ENCODE assay signal across 8 mouse cellular contexts in genomic region chr3:152210728-152211391, GRCm38 (mm10). TPM values are rescaled to one million over a fixed set of nuclear protein-coding genes. Genes with fewer than 3 reads are reported as not detected.
A peak's percentile ranks its signal among the peaks of the same experiment; 100 is the strongest.
DNase-seq lines count a peak whose midpoint lies in the region; ATAC-seq lines count a peak whose summit lies in the region.

No protein-coding gene starts in this region.

- no peaks in the 10 kb centered on the region for H3K27me3 ChIP-seq in hindbrain, embryonic 10.5 days (ENCODE audit: insufficient read depth, poor library complexity, severe bottlenecking)

- H3K9me3 ChIP-seq in hindbrain, embryonic 10.5 days = no peaks in the 10 kb centered on the region

- peaks cover 43% of the 10 kb centered on the region for H3K36me3 ChIP-seq in hindbrain, embryonic 10.5 days

- H3K4me1 ChIP-seq in hindbrain, embryonic 10.5 days (replicated peaks) = peaks cover 37% of the 10 kb centered on the region

- peak overlapping the region; percentile 99 for H3K4me3 ChIP-seq in hindbrain, embryonic 10.5 days

- WGBS in hindbrain, embryonic 10.5 days = under 1% methylated on average over 68 of the region's 68 CpGs

- peak overlapping the region; percentile 100 for H3K27ac ChIP-seq in hindbrain, embryonic 10.5 days

- DNase-seq in MEL-GATA-1-ER (ENCODE audit: extremely low read depth, low read depth) = peak; percentile 30
- peak; percentile 71 for DNase-seq in cerebellum, adult 9-10 months
- peak; percentile 72 for DNase-seq in hindbrain, embryonic 10.5 days (ENCODE audit: low spot score)
- DNase-seq in layer of hippocampus, postnatal 14 days (ENCODE audit: low spot score in 2 of 2) = peak; percentile 69 to 71
- peak; percentile 44 for DNase-seq in lung, postnatal 25 days (ENCODE audit: low spot score)
- peak; percentile 84 for DNase-seq in retina, postnatal 1 day
- DNase-seq in thymus, postnatal 4 days = peak; percentile 85

- ATAC-seq in frontal cortex, adult (ENCODE audit: low TSS enrichment) = peak; percentile 41

RNA-seq across cellular contexts. Expression of gene Fubp1, which starts 0.6 kb away (rescaled TPM):
- 321 and 408 TPM in 2 replicates for polyA plus RNA-seq in hindbrain, embryonic 10.5 days (2016; fragmentation: Nextera tagmentation; extraction: Ambion mirVana)
- 100 to 1,000 TPM; 119 to 133 TPM for total RNA-seq in layer of hippocampus, postnatal 14 days (2021)

RNA-seq across cellular contexts. Expression of gene Dnajb4, which starts 0.8 kb away (rescaled TPM):
- 19.9 and 21.2 TPM in 2 replicates for polyA plus RNA-seq in hindbrain, embryonic 10.5 days (2016; fragmentation: Nextera tagmentation; extraction: Ambion mirVana)
- total RNA-seq in layer of hippocampus, postnatal 14 days (2021) = 10 to 100 TPM; 52.9 to 54.0 TPM

RNA-seq across cellular contexts. Expression of gene Gipc2, which starts 44.8 kb away (rescaled TPM):
- 2.6 and 2.9 TPM in 2 replicates for polyA plus RNA-seq in hindbrain, embryonic 10.5 days (2016; fragmentation: Nextera tagmentation; extraction: Ambion mirVana)
- 1 to 10 TPM; 1.4 to 3.0 TPM for total RNA-seq in layer of hippocampus, postnatal 14 days (2021)

RNA-seq across cellular contexts. Expression of gene Nexn, which starts 55.3 kb away (rescaled TPM):
- polyA plus RNA-seq in hindbrain, embryonic 10.5 days (2016; fragmentation: Nextera tagmentation; extraction: Ambion mirVana) = 2.8 and 5.2 TPM in 2 replicates
- total RNA-seq in layer of hippocampus, postnatal 14 days (2021) = 1 to 10 TPM; 1.5 to 4.7 TPM

Comparison
In these comparisons a context has a peak if more than half of its experiments do, and no peak if none do; other contexts are left out.
1. Peak in every context shown above with its lines: DNase-seq, ATAC-seq, H3K4me3 ChIP-seq and H3K27ac ChIP-seq.
2. DNase-seq: peak in every context shown above with its lines; median percentile 85 in thymus, postnatal 4 days; 84 in retina, postnatal 1 day; 72 in hindbrain, embryonic 10.5 days; 71 in cerebellum, adult 9-10 months; 70 in layer of hippocampus, postnatal 14 days; 44 in lung, postnatal 25 days; 30 in MEL-GATA-1-ER.